Mouse (Mus musculus): ENCODE results near the gene Fgfr2. TPM values are rescaled to one million over a fixed set of nuclear protein-coding genes. Genes with fewer than 3 reads are reported as not detected.
"Not testable (repeated sequence)": the region's sequence is repeated elsewhere in the genome, so short reads cannot be mapped to it uniquely, and the experiment has no call there.

Gene Fgfr2
- total RNA-seq, 2 experiments from 2014 or later: 44.0 to 52.8 TPM

DNA sequence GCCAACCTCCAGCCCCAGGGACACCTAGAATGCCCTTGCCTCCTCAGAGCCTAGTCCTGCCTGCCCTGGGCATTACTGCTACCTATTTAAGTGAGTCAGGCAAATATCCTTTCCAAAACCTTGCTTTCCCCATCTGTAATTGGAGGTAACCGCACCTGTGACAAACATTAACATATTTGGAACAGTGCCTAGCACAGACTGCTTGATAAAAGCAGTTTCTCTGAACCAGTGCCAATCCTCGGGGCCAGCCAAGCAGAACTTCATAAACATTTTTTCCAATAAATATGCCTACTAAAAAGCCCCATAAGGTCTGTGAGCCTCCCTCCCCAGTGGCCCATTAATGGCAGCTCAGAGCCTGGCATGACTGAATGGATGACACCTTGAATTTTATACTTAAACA is 569.1 kb downstream of the Fgfr2 start:
- no peak for DNase-seq (ENCODE audit: low spot score in 2 of 2)

DNA sequence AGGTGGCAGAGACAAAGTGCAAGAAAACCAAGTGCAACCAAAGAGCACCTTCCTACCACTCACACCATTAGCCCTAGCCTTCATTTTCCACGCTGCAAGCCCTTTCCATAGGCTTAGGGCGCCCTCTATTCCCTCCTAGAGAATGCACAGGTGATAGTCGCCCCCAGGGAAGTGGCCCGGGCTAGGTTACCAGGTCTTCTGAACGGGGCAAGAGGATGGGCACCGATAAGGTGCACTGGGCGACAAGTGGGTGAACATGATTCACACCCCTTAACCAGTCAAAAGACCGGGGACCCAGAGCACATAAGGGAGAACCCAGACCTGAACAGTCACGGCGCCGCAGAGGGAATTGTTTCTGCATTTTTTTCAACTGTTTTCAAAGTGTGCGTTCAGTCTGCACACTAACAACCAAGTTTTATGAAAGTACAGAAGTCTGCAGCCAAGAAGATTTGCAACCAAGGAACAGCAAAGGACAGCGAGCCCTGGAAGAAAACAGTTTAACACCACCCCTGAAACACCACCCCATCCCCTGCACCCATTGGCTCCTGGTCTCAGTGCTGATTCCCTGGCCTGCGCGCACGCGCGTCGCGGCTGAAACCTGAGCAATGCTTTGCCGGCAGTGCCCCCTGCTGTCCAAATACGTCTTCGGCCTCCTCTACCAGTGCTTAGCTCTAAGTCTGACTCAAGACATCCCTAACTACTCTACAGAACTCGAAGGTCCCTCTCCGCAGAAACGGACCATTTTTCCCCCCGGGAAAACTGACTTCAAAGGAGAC is 571.6 kb downstream of the Fgfr2 start:
- DNase-seq (ENCODE audit: low spot score in 2 of 2): peak; percentile 98

DNA sequence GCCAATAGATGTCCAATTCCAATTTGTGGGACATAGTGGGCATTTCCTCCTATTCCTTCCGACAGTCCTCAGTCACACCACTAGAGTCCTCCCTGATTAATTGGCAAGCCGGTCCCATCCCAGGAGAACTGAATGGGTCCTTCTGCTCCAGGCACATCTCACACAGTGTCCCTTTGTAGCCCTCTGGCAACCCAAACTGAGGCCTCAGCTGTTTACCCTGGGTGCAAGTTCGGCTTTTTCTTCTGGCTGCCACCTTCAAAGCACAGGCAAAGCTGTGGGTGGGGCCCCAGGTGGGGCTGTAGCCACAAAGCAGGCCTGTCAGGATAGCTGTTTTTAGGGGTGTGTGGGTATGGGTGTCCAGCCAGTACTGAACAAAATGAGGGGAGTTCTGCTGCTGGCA is 576.0 kb downstream of the Fgfr2 start:
- no peak for DNase-seq (ENCODE audit: low spot score in 2 of 2)

DNA sequence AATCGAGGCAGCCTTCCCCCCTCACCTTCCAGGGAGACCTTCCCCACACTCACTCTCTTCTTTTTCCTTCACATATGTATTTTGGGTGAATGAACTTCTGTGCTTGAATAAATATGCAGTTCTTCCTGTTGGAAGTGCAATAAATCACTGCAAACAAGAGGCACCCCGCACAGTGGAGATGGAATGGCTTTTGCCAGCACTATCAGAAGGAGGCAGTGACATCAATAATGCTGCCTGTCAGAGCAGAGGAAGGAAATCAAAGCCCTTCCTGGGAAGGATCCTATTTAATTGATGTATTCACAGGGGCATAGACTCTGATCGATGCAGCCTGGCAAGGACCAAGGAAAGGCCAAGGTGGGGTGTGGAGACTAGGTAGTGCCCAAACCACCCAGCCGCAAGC is 580.7 kb downstream of the Fgfr2 start:
- no peak for DNase-seq (ENCODE audit: low spot score in 2 of 2)

DNA sequence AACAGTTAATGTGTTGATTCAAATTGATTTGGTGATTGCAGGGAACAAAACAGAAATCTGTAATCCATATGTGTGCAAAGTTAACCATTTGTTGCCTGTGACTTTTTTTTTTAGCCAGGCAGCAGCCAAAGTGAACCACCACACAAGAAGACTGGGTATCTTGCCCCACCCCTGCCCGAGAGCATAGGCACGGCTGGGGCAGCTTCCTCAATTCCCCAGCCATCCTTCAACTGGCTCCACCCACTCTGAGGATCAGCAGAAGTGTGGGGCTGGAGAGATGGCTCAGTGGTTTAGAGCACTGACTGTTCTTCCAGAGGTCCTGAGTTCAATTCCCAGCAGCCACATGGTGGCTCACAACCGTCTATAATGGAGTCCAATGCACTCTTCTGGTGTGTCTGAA is 581.6 kb downstream of the Fgfr2 start:
- no peak for DNase-seq (ENCODE audit: low spot score in 2 of 2)

DNA sequence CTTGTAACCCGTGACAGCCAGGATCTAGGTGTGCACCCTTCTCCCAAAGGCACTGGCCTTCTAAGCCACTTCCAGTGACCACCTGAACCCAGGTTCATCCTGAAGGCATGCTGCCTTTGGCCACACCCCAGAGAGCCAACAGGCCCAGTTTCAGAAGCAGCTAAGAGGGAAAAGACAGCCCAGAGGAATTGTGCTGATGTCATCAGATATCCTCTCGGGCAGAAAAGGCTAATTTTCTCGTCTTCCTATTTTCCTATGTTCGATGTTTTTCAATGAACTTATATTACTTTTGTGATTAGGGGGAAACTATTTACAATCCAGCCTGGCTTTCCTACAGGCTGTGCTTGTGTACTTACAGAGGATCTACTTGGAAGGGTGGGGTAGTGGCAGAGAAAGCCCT is 582.6 kb downstream of the Fgfr2 start:
- no peak for DNase-seq (ENCODE audit: low spot score in 2 of 2)

DNA sequence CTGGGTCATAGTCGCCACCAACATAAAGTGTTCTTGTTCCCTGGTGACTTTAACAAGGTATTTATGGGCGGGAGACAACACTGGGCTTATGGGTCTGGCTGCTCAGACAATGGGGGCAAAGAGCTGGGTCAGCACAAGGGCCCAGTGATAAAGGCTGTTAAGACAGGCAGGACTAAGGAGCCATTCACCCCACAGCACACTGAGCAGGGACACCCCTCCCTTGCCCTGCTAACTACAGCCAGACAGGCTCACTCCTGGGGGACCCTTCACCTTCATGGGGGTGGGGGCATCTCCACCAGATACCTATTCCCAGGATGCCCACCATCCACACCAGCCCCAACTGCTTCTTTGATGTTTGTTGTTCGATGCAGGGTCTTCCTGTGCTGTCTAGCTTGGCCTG is 593.9 kb downstream of the Fgfr2 start:
- DNase-seq (ENCODE audit: low spot score in 2 of 2): no peak

DNA sequence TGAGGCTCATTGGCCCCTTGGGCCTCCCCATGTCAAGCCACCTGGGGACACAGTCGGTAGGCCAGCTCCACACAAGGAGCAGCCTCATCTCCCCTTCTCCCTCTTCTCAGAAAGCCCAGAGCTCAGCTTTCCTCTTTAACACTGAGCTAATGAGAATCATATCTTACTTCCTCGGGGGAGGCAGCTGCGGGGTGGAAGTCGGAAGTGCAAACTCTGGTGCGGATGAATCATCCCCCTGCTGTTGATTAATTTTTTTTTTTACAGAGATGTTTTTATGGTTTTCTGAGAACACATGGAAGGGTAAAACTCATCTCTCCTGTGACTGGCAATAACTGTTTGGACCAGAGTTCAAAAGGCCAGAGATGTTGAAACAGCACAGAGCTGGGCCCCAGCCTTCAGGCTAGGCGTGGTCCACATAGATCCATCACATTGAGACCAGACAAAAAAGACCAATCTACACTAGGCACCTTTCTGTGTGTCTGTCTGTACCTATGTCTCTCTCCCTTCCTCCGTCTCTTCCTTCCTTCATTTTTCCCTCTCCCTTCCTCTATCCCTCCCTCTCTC is 609.6 kb downstream of the Fgfr2 start:
- peak in 1 of 2 experiments; percentile 11 for DNase-seq (ENCODE audit: low spot score in 2 of 2)

DNA sequence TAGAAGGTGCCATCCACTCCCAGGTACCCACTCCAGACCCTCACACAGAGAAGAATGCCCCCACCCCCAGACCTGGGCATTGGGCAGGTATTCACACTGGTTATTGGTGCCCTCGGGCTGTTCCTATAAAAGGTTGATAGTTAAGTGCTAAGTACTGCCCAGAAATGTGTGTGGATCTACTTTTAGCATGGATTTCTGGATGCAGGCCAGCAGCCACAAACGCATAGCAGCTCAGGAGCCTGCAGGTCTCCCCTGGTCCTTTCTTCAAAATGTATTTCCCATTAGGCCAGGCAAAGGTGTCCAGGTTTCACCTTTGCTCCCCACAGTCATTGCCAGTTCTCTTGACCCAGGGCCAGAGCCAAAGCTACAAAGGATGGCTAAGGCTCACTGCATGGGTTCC is 614.0 kb downstream of the Fgfr2 start:
- DNase-seq (ENCODE audit: low spot score in 2 of 2): no peak

DNA sequence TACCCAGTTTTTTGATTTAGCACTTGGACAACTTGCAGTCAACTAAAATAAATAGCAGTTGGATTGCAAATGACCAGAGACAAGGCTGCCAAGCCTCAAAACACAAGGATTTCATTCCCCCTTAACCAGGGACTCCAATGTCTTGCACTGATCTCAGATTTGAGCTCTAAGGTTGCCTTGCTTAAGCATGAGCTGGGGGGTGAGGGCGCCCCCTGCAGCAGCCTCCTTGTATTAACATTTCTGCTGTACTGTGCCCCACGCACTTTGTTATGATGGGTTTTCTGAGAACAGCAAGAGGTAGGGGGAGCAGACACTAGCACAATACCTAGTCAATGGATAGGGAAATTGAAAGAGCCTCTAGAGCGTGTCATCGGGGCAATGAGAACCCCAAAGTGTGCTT is 615.8 kb downstream of the Fgfr2 start:
- no peak for DNase-seq (ENCODE audit: low spot score in 2 of 2)

DNA sequence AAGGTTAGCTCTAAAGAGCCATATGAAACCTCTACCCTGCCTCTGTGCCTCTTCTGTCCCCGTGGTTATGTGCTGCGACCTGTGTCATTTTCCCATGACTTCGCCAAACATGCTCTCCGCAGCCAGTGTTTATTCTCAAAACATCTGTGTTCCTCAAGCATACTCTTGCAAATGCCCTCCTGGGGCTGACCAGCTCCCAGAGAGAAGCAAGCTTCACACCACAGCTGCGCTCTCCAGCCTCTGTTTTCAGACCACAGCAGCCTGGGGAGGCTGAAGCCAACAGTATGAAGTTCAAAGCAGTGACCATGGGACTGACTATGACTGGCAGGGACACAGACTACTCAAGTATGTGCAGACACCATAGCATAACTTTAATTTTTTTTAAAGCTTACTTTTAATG is 616.9 kb downstream of the Fgfr2 start:
- no peak for DNase-seq (ENCODE audit: low spot score in 2 of 2)

DNA sequence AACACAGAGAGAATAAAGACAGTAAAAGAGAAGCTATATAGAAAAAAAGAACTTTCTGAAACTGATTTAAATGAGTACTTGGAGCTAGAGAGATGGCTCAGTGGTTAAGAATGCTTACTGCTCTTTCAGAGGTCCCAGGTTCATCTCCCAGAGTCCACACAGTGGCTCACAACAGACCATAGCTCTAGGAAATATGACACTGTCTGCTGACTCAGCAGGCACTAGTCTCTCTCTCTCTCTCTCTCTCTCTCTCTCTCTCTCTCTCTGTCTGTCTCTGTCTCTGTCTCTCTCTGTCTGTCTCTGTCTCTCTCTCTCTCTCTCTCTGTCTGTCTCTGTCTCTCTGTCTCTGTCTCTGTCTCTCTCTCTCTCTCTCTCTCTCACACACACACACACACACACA is 620.7 kb downstream of the Fgfr2 start:
- DNase-seq (ENCODE audit: low spot score in 2 of 2): not testable (repeated sequence)

DNA sequence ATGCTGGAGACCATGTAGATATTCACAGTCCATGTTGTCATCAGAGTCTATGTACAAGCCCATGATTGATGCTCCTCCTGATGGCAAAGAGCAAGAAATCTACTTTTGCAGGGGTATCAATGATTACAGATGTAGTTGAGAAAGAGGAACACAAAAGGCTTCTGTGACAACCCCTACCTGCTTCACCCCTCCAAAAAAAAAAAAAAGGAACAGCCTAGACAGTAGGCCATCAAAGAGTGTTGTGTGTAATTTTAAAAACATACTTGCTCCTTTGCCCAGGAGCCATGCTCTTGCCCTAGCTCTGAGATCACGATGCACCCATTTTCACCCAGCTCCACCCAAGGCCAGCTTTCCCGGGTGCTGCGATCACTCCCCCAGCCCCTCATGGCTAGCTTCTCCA is 626.0 kb downstream of the Fgfr2 start:
- DNase-seq (ENCODE audit: low spot score in 2 of 2): no peak

DNA sequence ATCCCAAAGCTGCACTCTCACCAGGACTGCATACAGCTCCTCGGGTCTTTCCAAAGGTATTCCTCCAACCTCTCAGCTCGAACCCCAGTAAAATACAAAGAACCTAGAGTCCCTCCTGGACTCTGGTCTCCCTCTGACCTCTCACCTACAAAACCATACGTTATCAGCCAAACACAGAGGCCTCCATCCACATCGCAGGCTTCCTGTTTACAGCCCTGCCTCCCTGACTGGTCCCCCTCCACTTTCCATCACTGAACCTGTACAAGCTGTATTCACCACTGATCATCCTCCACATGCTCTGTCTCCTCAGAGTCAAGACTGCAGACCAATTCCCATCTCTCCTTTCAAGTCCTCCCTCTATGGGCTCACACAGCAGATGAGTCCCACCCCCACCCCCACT is 628.9 kb downstream of the Fgfr2 start:
- DNase-seq (ENCODE audit: low spot score in 2 of 2): no peak

DNA sequence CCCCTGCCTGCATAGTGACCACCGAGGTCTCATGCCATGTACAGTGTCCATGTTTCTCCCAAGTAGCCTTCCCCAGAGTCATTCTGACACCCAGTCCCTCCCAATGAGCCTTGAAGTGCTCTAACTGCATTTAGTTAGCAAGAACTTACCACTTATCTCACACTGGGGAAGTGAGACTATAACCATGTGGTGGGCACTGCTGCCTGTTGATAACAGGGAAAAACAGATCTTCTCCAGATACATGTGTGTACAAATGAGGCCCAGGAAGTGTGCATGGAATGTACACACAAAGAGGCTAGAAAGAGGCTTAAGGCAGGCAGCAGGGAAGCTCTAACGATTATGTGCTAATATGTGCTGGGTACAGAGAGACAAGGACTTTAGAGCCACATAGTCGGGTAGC is 629.5 kb downstream of the Fgfr2 start:
- no peak for DNase-seq (ENCODE audit: low spot score in 2 of 2)

DNA sequence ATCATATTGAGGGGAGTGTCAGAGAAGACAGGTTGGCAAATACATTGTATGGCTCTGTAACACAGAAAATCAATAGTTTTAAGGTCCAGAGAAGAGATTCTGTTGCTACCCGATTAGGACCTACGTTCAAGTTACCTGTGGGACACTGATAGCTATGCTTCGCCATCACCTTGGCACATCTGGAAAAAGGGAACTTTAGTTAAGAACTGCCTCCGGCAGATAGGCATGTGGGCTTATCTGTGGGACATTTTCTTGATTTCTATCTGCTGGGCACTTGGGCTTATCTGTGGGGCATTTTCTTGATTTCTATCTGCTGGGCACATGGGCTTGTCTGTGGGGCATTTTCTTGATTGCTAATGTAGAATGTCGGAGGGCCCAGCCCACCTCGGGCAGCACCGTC is 631.2 kb downstream of the Fgfr2 start:
- no peak for DNase-seq (ENCODE audit: low spot score in 2 of 2)

DNA sequence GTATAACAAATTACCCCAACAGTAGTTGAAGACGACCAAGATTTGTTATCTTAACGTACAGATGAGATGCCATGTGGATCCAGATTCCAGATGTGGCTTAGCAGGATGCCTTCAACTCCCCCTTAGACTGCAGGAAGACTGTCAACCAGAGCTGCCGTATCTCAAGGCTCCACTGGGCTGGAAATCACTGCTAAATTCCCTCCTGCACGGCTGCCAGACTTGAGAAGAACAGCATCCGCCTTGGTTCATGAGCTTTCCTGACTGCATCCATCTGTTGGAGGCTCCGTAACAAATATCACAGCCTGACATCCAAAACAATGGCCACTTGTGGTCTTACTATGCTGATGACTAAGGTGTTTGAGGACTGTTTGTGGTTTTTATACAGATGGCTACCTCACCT is 635.8 kb downstream of the Fgfr2 start:
- no peak for DNase-seq (ENCODE audit: low spot score in 2 of 2)

DNA sequence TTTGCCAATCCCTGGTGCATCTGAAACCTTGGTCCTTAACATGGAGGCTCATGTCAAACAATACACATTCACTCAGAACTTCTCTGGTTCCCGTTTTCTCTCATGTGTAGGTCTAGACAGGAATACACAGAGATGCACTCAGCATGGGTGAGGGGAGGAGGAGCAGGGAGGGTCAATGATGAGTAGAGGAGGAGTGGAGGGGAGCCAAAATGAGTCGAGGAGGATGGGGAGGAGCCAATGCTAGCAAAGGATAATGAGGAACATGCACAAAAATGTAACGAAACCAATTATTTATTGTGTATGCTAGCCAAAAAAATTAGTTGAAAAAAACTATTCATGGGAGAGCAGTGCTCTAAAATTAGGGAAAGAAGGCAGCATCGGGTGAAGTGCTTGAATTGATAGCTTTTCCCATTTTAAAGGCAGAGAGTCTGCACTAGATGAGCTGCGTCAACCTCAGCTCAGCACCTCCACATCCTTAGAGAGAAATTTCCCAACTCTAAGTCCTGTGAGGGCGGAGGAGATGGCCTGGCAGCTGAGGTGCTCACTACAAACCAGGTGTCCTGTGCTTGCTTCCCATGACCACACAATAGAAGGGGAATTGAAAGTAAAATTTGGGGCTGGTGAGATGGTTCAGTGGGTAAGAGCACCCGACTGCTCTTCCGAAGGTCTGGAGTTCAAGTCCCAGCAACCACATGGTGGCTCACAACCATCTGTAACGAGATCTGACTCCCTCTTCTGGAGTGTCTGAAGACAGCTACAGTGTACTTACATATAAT is 636.6 kb downstream of the Fgfr2 start:
- no peak for DNase-seq (ENCODE audit: low spot score in 2 of 2)

DNA sequence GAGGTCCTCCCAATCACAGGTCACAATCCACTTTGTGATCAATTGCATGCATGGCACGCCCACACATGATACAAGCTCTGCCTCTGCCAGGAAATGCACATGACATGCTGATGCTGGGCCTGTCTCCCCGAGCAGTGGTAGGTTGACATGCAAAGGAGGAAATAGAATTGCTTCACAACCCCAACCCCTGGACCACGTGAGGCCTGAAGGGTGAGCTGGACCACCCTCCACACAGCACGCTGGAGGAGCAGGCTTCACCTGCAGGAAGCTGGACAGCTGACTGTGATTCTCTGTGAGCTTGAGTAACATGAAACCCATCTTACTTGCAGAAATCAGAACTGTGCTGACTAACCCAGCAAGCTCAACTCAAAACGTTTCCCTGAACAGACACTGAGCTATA is 638.7 kb downstream of the Fgfr2 start:
- no peak for DNase-seq (ENCODE audit: low spot score in 2 of 2)

DNA sequence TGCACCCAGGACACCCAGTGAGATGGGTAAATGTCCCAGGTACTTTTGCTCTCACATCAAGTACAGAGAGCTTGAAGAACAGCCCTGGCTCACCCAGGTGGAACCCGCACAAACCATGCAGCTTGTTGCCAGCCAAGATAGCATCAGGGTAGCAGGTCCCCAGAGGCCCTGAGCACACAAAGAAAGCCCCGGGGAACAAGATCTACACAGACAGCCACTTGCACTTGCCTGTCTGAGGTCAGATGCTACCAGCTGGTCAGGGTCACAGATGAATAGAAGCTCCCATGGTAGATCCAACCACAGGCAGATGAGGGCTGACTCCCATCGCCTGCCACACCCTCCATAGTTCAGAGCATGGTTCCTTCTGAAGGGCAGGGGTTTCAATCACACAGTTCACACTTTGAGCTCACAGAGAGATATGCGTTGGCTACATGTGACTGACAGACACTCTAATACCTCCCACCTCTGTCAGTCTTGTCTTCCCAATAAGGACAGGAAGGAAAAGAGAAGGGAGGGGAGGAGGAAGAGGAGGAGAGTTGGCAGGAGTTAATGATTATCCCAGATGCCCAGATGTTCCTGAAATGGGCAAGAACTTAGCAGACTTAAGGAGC is 642.3 kb downstream of the Fgfr2 start:
- DNase-seq (ENCODE audit: low spot score in 2 of 2): no peak

DNA sequence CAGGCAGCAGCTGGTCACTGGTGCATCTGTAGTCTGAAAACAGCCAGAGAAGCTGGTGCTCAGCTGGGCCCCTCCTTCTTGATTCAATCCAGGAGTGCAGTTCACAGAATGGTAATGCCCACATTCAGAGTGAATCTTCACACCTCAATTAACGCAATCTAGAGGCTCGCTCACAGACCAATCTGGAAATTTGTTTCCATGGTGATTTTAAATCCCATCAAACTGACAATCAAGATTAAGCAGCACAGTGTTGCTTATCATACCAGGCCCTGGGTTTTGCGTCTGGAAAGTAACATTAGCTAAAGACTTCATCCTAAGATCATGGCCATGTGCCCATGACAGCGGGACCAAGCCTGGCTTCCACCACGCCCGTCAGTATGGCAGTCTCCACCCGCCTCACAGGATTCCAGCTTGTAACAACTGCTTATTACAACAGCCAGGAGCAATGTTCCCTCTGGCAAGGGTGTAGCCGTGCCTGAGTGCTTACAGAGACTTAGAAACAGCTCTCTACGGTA is 644.8 kb downstream of the Fgfr2 start:
- no peak for DNase-seq (ENCODE audit: low spot score in 2 of 2)

DNA sequence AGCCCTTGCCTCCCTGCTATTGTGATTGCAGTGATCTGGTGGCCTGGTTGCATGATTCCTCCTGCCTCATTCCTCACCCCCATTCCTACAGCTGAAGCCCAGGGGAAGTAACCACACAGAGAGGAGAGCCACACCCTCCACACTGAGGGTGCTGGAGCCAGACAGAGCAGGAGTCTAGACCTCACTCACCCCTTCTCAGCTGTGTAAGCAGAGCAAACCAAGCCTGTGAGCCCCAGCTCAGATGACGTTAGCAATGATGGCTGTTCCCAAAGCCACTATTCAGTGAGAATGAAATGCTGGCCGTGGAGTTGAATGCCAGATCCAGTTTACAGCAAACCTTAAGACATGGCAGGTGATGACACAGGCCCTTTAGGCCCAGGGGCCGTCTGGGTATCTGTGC is 645.4 kb downstream of the Fgfr2 start:
- no peak for DNase-seq (ENCODE audit: low spot score in 2 of 2)

All from left cerebral cortex, adult 18-20 months (tissue).